Mouse (Mus musculus) cerebellum, postnatal 14 days (tissue): ENCODE measurements around the gene Zfp821.

Experiments used
- DNase-seq, 2 experiments: peaks; one replicate each; pipeline ENCODE4 v3.0.0; 2021; ENCODE audit warnings: mixed read lengths in 2 of 2

Gene Zfp821

GRCm38 (mm10) chr8:109705320-109706075 is at the start of gene Zfp821:
Gene Zfp821, plus strand, starts transcription at chr8:109705546.
- DNase-seq: peak; percentile 98

- no peak for DNase-seq
These were observed 48.5 kb upstream of the Zfp821 start for GRCm38 (mm10) chr8:109656860-109657259.

GRCm38 (mm10) chr8:109662328-109662727 is 43.0 kb upstream of the Zfp821 start:
- DNase-seq: no peak

GRCm38 (mm10) chr8:109666616-109667015 is 38.7 kb upstream of the Zfp821 start:
- DNase-seq: no peak

GRCm38 (mm10) chr8:109672656-109673055 is 32.7 kb upstream of the Zfp821 start:
- no peak for DNase-seq

- DNase-seq: no peak
These were observed 31.8 kb upstream of the Zfp821 start for GRCm38 (mm10) chr8:109673596-109673995.

GRCm38 (mm10) chr8:109675896-109676643 is 29.3 kb upstream of the Zfp821 start:
- no peak for DNase-seq

GRCm38 (mm10) chr8:109681535-109681934 is 23.8 kb upstream of the Zfp821 start:
- DNase-seq: no peak

GRCm38 (mm10) chr8:109682120-109682519 is 23.2 kb upstream of the Zfp821 start:
- no peak for DNase-seq

- no peak for DNase-seq
These were observed 18.1 kb upstream of the Zfp821 start for GRCm38 (mm10) chr8:109687248-109687647.

- DNase-seq: peak; percentile 30 to 36
These were observed 13.6 kb upstream of the Zfp821 start for GRCm38 (mm10) chr8:109691769-109692168.

GRCm38 (mm10) chr8:109692443-109693145 is 12.8 kb upstream of the Zfp821 start:
- DNase-seq: no peak

- DNase-seq: peak; percentile 99
These were observed 12.0 kb upstream of the Zfp821 start, which contains the start of gene Ist1 for GRCm38 (mm10) chr8:109693146-109693900. Gene Ist1, minus strand, starts transcription at chr8:109693260.

GRCm38 (mm10) chr8:109694154-109694553 is 11.2 kb upstream of the Zfp821 start:
- DNase-seq: peak in 1 of 2 experiments; percentile 12

- DNase-seq: no peak
These were observed 7.6 kb upstream of the Zfp821 start for GRCm38 (mm10) chr8:109697754-109698153.

- no peak for DNase-seq
These were observed 6.9 kb upstream of the Zfp821 start for GRCm38 (mm10) chr8:109698477-109698876.

GRCm38 (mm10) chr8:109704565-109705319 is 604 bp upstream of the Zfp821 start:
- DNase-seq: no peak

GRCm38 (mm10) chr8:109706076-109706873 is 929 bp downstream of the Zfp821 start:
- DNase-seq: peak; percentile 14 to 34

- peak; percentile 81 to 86 for DNase-seq
These were observed 1.5 kb downstream of the Zfp821 start for GRCm38 (mm10) chr8:109706874-109707237.

GRCm38 (mm10) chr8:109707921-109708320 is 2.6 kb downstream of the Zfp821 start:
- DNase-seq: no peak

GRCm38 (mm10) chr8:109712521-109712920 is 7.2 kb downstream of the Zfp821 start:
- DNase-seq: no peak
